Mouse (Mus musculus): ENCODE measurements around the gene Cebpz. TPM values are rescaled to one million over a fixed set of nuclear protein-coding genes. Genes with fewer than 3 reads are reported as not detected.

Gene Cebpz
- total and polyA plus RNA-seq, 3 experiments = 45.9 to 97.9 (median 83.5) TPM

- no peaks in the 10 kb centered on the region for H3K27me3 ChIP-seq (ENCODE audit: insufficient read depth, low read length)
- H3K4me3 ChIP-seq (ENCODE audit: low read depth, low read length) = no peak overlapping the region
- no peaks in the 10 kb centered on the region for H3K9me3 ChIP-seq (replicated peaks)
- DNase-seq (ENCODE audit: low spot score) (no peak), ATAC-seq (ENCODE audit: extremely low read depth, insufficient number of reproducible peaks, low FRiP score, poor library complexity, severe bottlenecking) (no peak)
- H3K36me3 ChIP-seq (replicated peaks) = no peaks in the 10 kb centered on the region
- TF ChIP-seq GATA2 (IDR thresholded peaks at IDR 0.05; ENCODE audit: borderline replicate concordance, low read depth, low read length) = no peak
- TF ChIP-seq CTCF (IDR thresholded peaks at IDR 0.05; ENCODE audit: low read depth, low read length) = no peak
- no peak for TF ChIP-seq GATA1 (IDR thresholded peaks at IDR 0.05; ENCODE audit: borderline replicate concordance, low read length)
- TF ChIP-seq TAL1 (conservative IDR thresholded peaks at IDR 0.05; ENCODE audit: low read depth, low read length) = no peak
- TF ChIP-seq POLR2AphosphoS5 (IDR thresholded peaks at IDR 0.05; ENCODE audit: insufficient replicate concordance, low read depth, low read length) = no peak
- H3K4me1 ChIP-seq (ENCODE audit: insufficient read depth, low read depth, low read length) = no peaks in the 10 kb centered on the region
Measured at GRCm38 (mm10) chr17:78959473-78959872, 22.6 kb upstream of the Cebpz start.

- peaks cover 4% of the 10 kb centered on the region for H3K36me3 ChIP-seq (replicated peaks)
- H3K4me1 ChIP-seq (ENCODE audit: insufficient read depth, low read depth, low read length) = no peaks in the 10 kb centered on the region
- TF ChIP-seq TAL1 (conservative IDR thresholded peaks at IDR 0.05; ENCODE audit: low read depth, low read length) = no peak
- no peak for TF ChIP-seq POLR2AphosphoS5 (IDR thresholded peaks at IDR 0.05; ENCODE audit: insufficient replicate concordance, low read depth, low read length)
- no peak for TF ChIP-seq GATA2 (IDR thresholded peaks at IDR 0.05; ENCODE audit: borderline replicate concordance, low read depth, low read length)
- TF ChIP-seq GATA1 (IDR thresholded peaks at IDR 0.05; ENCODE audit: borderline replicate concordance, low read length) = no peak
- no peak for TF ChIP-seq CTCF (IDR thresholded peaks at IDR 0.05; ENCODE audit: low read depth, low read length)
Measured at GRCm38 (mm10) chr17:78953240-78953639, 16.4 kb upstream of the Cebpz start.

GRCm38 (mm10) chr17:78952070-78952469, 15.2 kb upstream of the Cebpz start:
- TF ChIP-seq GATA2 (IDR thresholded peaks at IDR 0.05; ENCODE audit: borderline replicate concordance, low read depth, low read length) = no peak
- no peak for TF ChIP-seq CTCF (IDR thresholded peaks at IDR 0.05; ENCODE audit: low read depth, low read length)
- TF ChIP-seq POLR2AphosphoS5 (IDR thresholded peaks at IDR 0.05; ENCODE audit: insufficient replicate concordance, low read depth, low read length) = no peak
- no peak for TF ChIP-seq TAL1 (conservative IDR thresholded peaks at IDR 0.05; ENCODE audit: low read depth, low read length)
- no peak for TF ChIP-seq GATA1 (IDR thresholded peaks at IDR 0.05; ENCODE audit: borderline replicate concordance, low read length)
- no peak for ATAC-seq (ENCODE audit: extremely low read depth, insufficient number of reproducible peaks, low FRiP score, poor library complexity, severe bottlenecking)
- Histone ChIP-seq H3K9me3 (replicated peaks) (no peaks in the 10 kb centered on the region), H3K27me3 (ENCODE audit: insufficient read depth, low read length) (no peaks in the 10 kb centered on the region), H3K36me3 (replicated peaks) (peaks cover 11% of the 10 kb centered on the region), H3K4me1 (ENCODE audit: insufficient read depth, low read depth, low read length) (no peaks in the 10 kb centered on the region), H3K4me3 (ENCODE audit: low read depth, low read length) (no peak overlapping the region)
- no peak for DNase-seq (ENCODE audit: low spot score)

More at GRCm38 (mm10) chr17:78953240-78953639, 16.4 kb upstream of the Cebpz start:
- Histone ChIP-seq H3K27me3 (ENCODE audit: insufficient read depth, low read length) (no peaks in the 10 kb centered on the region), H3K9me3 (replicated peaks) (no peaks in the 10 kb centered on the region), H3K4me3 (ENCODE audit: low read depth, low read length) (no peak overlapping the region)
- ATAC-seq (ENCODE audit: extremely low read depth, insufficient number of reproducible peaks, low FRiP score, poor library complexity, severe bottlenecking) = no peak
- DNase-seq (ENCODE audit: low spot score) = no peak

- DNase-seq (ENCODE audit: low spot score) = no peak
- Histone ChIP-seq H3K4me3 (ENCODE audit: low read depth, low read length) (no peak overlapping the region), H3K36me3 (replicated peaks) (peaks cover 19% of the 10 kb centered on the region), H3K9me3 (replicated peaks) (no peaks in the 10 kb centered on the region), H3K4me1 (ENCODE audit: insufficient read depth, low read depth, low read length) (no peaks in the 10 kb centered on the region), H3K27me3 (ENCODE audit: insufficient read depth, low read length) (no peaks in the 10 kb centered on the region)
- no peak for TF ChIP-seq POLR2AphosphoS5 (IDR thresholded peaks at IDR 0.05; ENCODE audit: insufficient replicate concordance, low read depth, low read length)
- TF ChIP-seq GATA2 (IDR thresholded peaks at IDR 0.05; ENCODE audit: borderline replicate concordance, low read depth, low read length) = no peak
- no peak for TF ChIP-seq TAL1 (conservative IDR thresholded peaks at IDR 0.05; ENCODE audit: low read depth, low read length)
- no peak for TF ChIP-seq GATA1 (IDR thresholded peaks at IDR 0.05; ENCODE audit: borderline replicate concordance, low read length)
- TF ChIP-seq CTCF (IDR thresholded peaks at IDR 0.05; ENCODE audit: low read depth, low read length) = no peak
- no peak for ATAC-seq (ENCODE audit: extremely low read depth, insufficient number of reproducible peaks, low FRiP score, poor library complexity, severe bottlenecking)
Measured at GRCm38 (mm10) chr17:78951225-78951624, 14.4 kb upstream of the Cebpz start.

- H3K36me3 ChIP-seq (replicated peaks) = peaks cover 59% of the 10 kb centered on the region
- no peak for ATAC-seq (ENCODE audit: extremely low read depth, insufficient number of reproducible peaks, low FRiP score, poor library complexity, severe bottlenecking)
- TF ChIP-seq GATA1 (IDR thresholded peaks at IDR 0.05; ENCODE audit: borderline replicate concordance, low read length) = no peak
- TF ChIP-seq GATA2 (IDR thresholded peaks at IDR 0.05; ENCODE audit: borderline replicate concordance, low read depth, low read length) = no peak
- no peak for TF ChIP-seq TAL1 (conservative IDR thresholded peaks at IDR 0.05; ENCODE audit: low read depth, low read length)
- no peak for TF ChIP-seq CTCF (IDR thresholded peaks at IDR 0.05; ENCODE audit: low read depth, low read length)
- no peak for TF ChIP-seq POLR2AphosphoS5 (IDR thresholded peaks at IDR 0.05; ENCODE audit: insufficient replicate concordance, low read depth, low read length)
Measured at GRCm38 (mm10) chr17:78942579-78942978, 5.7 kb upstream of the Cebpz start.

GRCm38 (mm10) chr17:78938927-78939326, 2.1 kb upstream of the Cebpz start:
- DNase-seq (ENCODE audit: low spot score) (no peak), ATAC-seq (ENCODE audit: extremely low read depth, insufficient number of reproducible peaks, low FRiP score, poor library complexity, severe bottlenecking) (no peak)
- no peak for TF ChIP-seq GATA1 (IDR thresholded peaks at IDR 0.05; ENCODE audit: borderline replicate concordance, low read length)
- TF ChIP-seq TAL1 (conservative IDR thresholded peaks at IDR 0.05; ENCODE audit: low read depth, low read length) = no peak
- no peak for TF ChIP-seq POLR2AphosphoS5 (IDR thresholded peaks at IDR 0.05; ENCODE audit: insufficient replicate concordance, low read depth, low read length)
- TF ChIP-seq CTCF (IDR thresholded peaks at IDR 0.05; ENCODE audit: low read depth, low read length) = no peak
- no peak for TF ChIP-seq GATA2 (IDR thresholded peaks at IDR 0.05; ENCODE audit: borderline replicate concordance, low read depth, low read length)
- Histone ChIP-seq H3K4me1 (ENCODE audit: insufficient read depth, low read depth, low read length) (peaks cover 29% of the 10 kb centered on the region), H3K27me3 (ENCODE audit: insufficient read depth, low read length) (no peaks in the 10 kb centered on the region), H3K36me3 (replicated peaks) (peaks cover 53% of the 10 kb centered on the region), H3K9me3 (replicated peaks) (no peaks in the 10 kb centered on the region), H3K4me3 (ENCODE audit: low read depth, low read length) (no peak overlapping the region)

More at GRCm38 (mm10) chr17:78942579-78942978, 5.7 kb upstream of the Cebpz start:
- no peak for DNase-seq (ENCODE audit: low spot score)
- Histone ChIP-seq H3K4me3 (ENCODE audit: low read depth, low read length) (no peak overlapping the region), H3K9me3 (replicated peaks) (no peaks in the 10 kb centered on the region), H3K4me1 (ENCODE audit: insufficient read depth, low read depth, low read length) (peaks cover 6% of the 10 kb centered on the region), H3K27me3 (ENCODE audit: insufficient read depth, low read length) (no peaks in the 10 kb centered on the region)
